Mouse (Mus musculus) left cerebral cortex, postnatal 25 days (tissue): ENCODE results near the gene Gm5565. TPM values are rescaled to one million over a fixed set of nuclear protein-coding genes. Genes with fewer than 3 reads are reported as not detected.
"Not testable (repeated sequence)": the region's sequence is repeated elsewhere in the genome, so short reads cannot be mapped to it uniquely, and the experiment has no call there.

Experiments
- DNase-seq, 2 experiments: peaks; one replicate each; pipeline ENCODE4 v3.0.0; 2022; ENCODE audit warnings: low spot score in 2 of 2, mixed read lengths in 1 of 2
- intact Hi-C: fragments of 180-260 bp; cut with DNase I; formaldehyde crosslinking; loops from one replicate; pipeline ENCODE4 v1.15.1; 2025
- total RNA-seq, 2 experiments: library from RNA; stranded (reverse); gene quantifications; 2 replicates each; pipeline ENCODE4 v1.2.3; 2021

The Gm5565 gene
- total RNA-seq = not detected

- DNase-seq, intact Hi-C loops: not testable (repeated sequence)
Measured at GRCm38 (mm10) chr5:146160439-146160838, at the start of gene Gm5565. TSS of gene Gm5565 (minus strand) at chr5:146160539.

GRCm38 (mm10) chr5:146205537-146205936 lies 45.2 kb upstream of the Gm5565 start:
- intact Hi-C loops = no loop called here
- DNase-seq = no peak

- intact Hi-C loops = no loop called here
- DNase-seq = no peak
Measured at GRCm38 (mm10) chr5:146203921-146204320, 43.6 kb upstream of the Gm5565 start.

- intact Hi-C loops = no loop called here
- DNase-seq = no peak
Measured at GRCm38 (mm10) chr5:146200580-146200979, 40.2 kb upstream of the Gm5565 start.

- intact Hi-C loops = no loop called here
- DNase-seq = no peak
Measured at GRCm38 (mm10) chr5:146199540-146199939, 39.2 kb upstream of the Gm5565 start.

GRCm38 (mm10) chr5:146199073-146199472 lies 38.7 kb upstream of the Gm5565 start:
- no peak for DNase-seq
- intact Hi-C loops = no loop called here

- no peak for DNase-seq
- intact Hi-C loops = no loop called here
Measured at GRCm38 (mm10) chr5:146193360-146193759, 33.0 kb upstream of the Gm5565 start.

GRCm38 (mm10) chr5:146190501-146191269 lies 30.3 kb upstream of the Gm5565 start:
- intact Hi-C loops = no loop called here

GRCm38 (mm10) chr5:146190093-146190492 lies 29.8 kb upstream of the Gm5565 start:
- intact Hi-C loops = no loop called here
- no peak for DNase-seq

More at GRCm38 (mm10) chr5:146190501-146191269, 30.3 kb upstream of the Gm5565 start:
- no peak for DNase-seq

- no peak for DNase-seq
- intact Hi-C loops = loop anchor here (5.0 kb wide), 2 partner anchors 114 to 284 kb away; no protein-coding TSS in a partner anchor
Measured at GRCm38 (mm10) chr5:146188712-146189111, 28.4 kb upstream of the Gm5565 start.

- intact Hi-C loops = loop anchor here (5.0 kb wide), 2 partner anchors 114 to 284 kb away; no protein-coding TSS in a partner anchor
- DNase-seq = no peak
Measured at GRCm38 (mm10) chr5:146188144-146188543, 27.8 kb upstream of the Gm5565 start.

GRCm38 (mm10) chr5:146187441-146187840 lies 27.1 kb upstream of the Gm5565 start:
- intact Hi-C loops = loop anchor here (5.0 kb wide), 2 partner anchors 115 to 285 kb away; no protein-coding TSS in a partner anchor
- DNase-seq = peak; percentile 56 to 73

GRCm38 (mm10) chr5:146185204-146185603 lies 24.9 kb upstream of the Gm5565 start, which contains the start of gene 1700001J03Rik:
TSS of gene 1700001J03Rik (minus strand) at chr5:146185304.
- not testable (repeated sequence) for DNase-seq
- intact Hi-C loops = loop anchor here (5.0 kb wide), 2 partner anchors 117 to 287 kb away; no protein-coding TSS in a partner anchor

- DNase-seq = peak in 1 of 2 experiments; percentile 3
- intact Hi-C loops = not testable (repeated sequence)
Measured at GRCm38 (mm10) chr5:146172744-146173143, 12.4 kb upstream of the Gm5565 start.

- intact Hi-C loops, DNase-seq: not testable (repeated sequence)
Measured at GRCm38 (mm10) chr5:146170621-146171020, 10.3 kb upstream of the Gm5565 start, which contains the start of gene Gm6309. TSS of gene Gm6309 (minus strand) at chr5:146170721.

GRCm38 (mm10) chr5:146158326-146158725 lies 2.0 kb downstream of the Gm5565 start:
- intact Hi-C loops, DNase-seq: not testable (repeated sequence)

GRCm38 (mm10) chr5:146150454-146150853 lies 9.9 kb downstream of the Gm5565 start:
- intact Hi-C loops = no loop called here
- DNase-seq = no peak

GRCm38 (mm10) chr5:146147903-146148302 lies 12.4 kb downstream of the Gm5565 start:
- intact Hi-C loops = no loop called here
- DNase-seq = no peak
